Mouse (Mus musculus) neural tube, embryonic 13.5 days (tissue): ENCODE results near the gene Col2a1. TPM values are rescaled to one million over a fixed set of nuclear protein-coding genes. Genes with fewer than 3 reads are reported as not detected.

Source experiments
- ATAC-seq: fragments of 200-750 bp; cut with Nextera tagmentation; 2 replicates; pipeline ENCODE4 v1.8.0; 2017; ENCODE audit warnings: low read depth, mild to moderate bottlenecking, moderate TSS enrichment, moderate library complexity
- H3K27ac ChIP-seq: fragments of 300-500 bp; sonication (generic); replicated peaks from 2 replicates; pipeline ENCODE4 v1.5.1; 2015; ENCODE audit warnings: moderate library complexity, mild to moderate bottlenecking, inconsistent platforms
- H3K27me3 ChIP-seq: fragments of 300-500 bp; sonication (generic); 2 replicates; pipeline ENCODE4 v1.6.1; 2015; ENCODE audit warnings: mild to moderate bottlenecking, inconsistent platforms
- H3K36me3 ChIP-seq: fragments of 300-500 bp; sonication (generic); 2 replicates; pipeline ENCODE4 v1.6.1; 2015; ENCODE audit warnings: mild to moderate bottlenecking, inconsistent platforms
- H3K4me1 ChIP-seq: fragments of 300-500 bp; sonication (generic); replicated peaks from 2 replicates; pipeline ENCODE4 v1.6.1; 2015; ENCODE audit warnings: inconsistent platforms
- H3K4me2 ChIP-seq: fragments of 300-500 bp; sonication (generic); 2 replicates; pipeline ENCODE4 v1.6.1; 2015; ENCODE audit warnings: inconsistent platforms, mild to moderate bottlenecking, moderate library complexity
- H3K4me3 ChIP-seq: fragments of 300-500 bp; sonication (generic); 2 replicates; pipeline ENCODE4 v1.5.1; 2015; ENCODE audit warnings: mild to moderate bottlenecking, inconsistent platforms
- H3K9ac ChIP-seq: fragments of 300-500 bp; sonication (generic); 2 replicates; pipeline ENCODE4 v1.6.1; 2015; ENCODE audit warnings: moderate library complexity, mild to moderate bottlenecking, inconsistent platforms
- H3K9me3 ChIP-seq: fragments of 300-500 bp; sonication (generic); 2 replicates; pipeline ENCODE4 v1.6.1; 2016; ENCODE audit warnings: inconsistent platforms
- WGBS: fragments of 180-500 bp; shearing (Covaris S2); methylation state at CpG from one replicate; pipeline ENCODE4 v1.1.7; 2015; 5-methylcytosine and 5-hydroxymethylcytosine counted together
- polyA plus RNA-seq: library from polyadenylated mRNA; unstranded; fragments of >200 nt; fragmentation: Nextera tagmentation; extraction: Ambion mirVana; gene quantifications from 2 replicates; pipeline ENCODE4 v1.2.1, GENCODE M21; 2015

The Col2a1 gene
- polyA plus RNA-seq, 1 experiment from 2014 or later = 67.1 TPM

- ATAC-seq = no peak
Observed at GRCm38 (mm10) chr15:97952889-97953189, 51.7 kb downstream of the Col2a1 start.

DNA sequence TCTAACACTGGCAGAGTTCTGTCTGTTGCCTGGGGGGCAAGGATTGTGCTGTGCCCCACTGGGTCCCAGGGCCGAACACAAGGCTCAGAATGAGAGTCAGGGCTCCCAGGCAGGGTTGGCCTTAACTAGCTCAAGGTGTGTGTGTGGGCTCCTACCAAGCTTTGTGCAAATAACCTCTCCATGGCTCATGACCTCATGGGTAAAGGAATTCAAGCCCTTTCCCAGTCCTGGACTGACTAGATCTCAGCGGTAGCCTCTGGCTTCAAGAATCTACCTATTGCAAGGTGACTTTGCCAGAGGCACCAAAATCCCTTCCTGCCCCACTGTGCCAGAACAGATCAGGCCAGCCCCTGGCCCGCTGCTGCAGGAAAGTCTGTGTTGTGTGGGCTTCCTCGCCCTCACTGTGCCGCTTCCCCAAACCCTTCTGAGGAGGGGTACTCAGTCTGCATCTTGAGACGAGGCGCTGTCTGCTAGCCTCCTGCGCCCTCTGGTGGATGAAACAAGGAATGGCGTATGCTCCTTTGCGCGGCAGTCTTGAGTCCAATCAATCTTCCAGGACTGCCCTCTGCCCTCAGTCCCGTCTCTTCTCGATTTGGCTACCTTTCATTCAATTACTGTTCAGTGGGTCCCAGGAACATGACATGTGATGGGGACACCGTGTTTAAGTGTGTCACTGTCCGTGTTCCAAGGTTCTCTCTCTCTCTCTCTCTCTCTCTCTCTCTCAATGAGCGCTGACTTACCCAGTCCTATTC lies 52.2 kb downstream of the Col2a1 start:
- WGBS = 16% methylated on average over 16 of the region's 16 CpGs
- no peaks in the 10 kb centered on the region for H3K9me3 ChIP-seq
- peak overlapping the region; percentile 41; the same call in 1 of the 2 replicates for H3K9ac ChIP-seq
- H3K4me2 ChIP-seq = peak overlapping the region; percentile 25
- H3K4me3 ChIP-seq = no peak overlapping the region
- no peaks in the 10 kb centered on the region for H3K36me3 ChIP-seq
- peak; percentile 76; the same call in 1 of the 2 replicates for ATAC-seq
- no peaks in the 10 kb centered on the region for H3K27me3 ChIP-seq
- peaks cover 13% of the 10 kb centered on the region for H3K4me1 ChIP-seq
- no peak overlapping the region for H3K27ac ChIP-seq

More at GRCm38 (mm10) chr15:97952889-97953189, 51.7 kb downstream of the Col2a1 start:
- Histone ChIP-seq H3K36me3 (no peaks in the 10 kb centered on the region), H3K4me3 (no peak overlapping the region), H3K27ac (no peak overlapping the region), H3K9me3 (no peaks in the 10 kb centered on the region), H3K27me3 (no peaks in the 10 kb centered on the region), H3K4me1 (peaks cover 13% of the 10 kb centered on the region), H3K9ac (0 out of 2 replicates have a peak overlapping the region, but pooled peaks have one; percentile 22), H3K4me2 (peak overlapping the region; percentile 25; the same call in 1 of the 2 replicates)
- 69% methylated on average over 4 of the region's 4 CpGs for WGBS

DNA sequence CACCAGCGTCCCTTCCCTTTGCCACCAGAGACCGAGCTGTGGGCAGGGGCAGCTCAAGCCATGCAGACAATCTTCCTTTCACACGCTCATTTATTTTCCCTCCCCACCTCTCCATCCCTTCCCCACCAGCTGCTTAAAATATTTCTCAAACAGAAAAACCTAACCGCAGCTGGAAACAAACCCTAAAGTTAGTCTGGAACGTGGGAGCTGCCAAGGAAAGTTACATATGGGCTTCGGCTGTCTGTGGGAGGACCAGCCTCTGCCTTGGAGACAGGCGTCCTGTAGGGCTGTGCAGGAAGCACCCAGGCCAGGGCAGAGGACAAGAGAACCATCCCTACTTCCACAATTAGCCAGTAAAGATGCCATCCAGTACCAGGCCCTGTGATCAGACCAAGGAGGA lies 54.3 kb downstream of the Col2a1 start:
- H3K36me3 ChIP-seq = no peaks in the 10 kb centered on the region
- H3K4me1 ChIP-seq = peaks cover 12% of the 10 kb centered on the region
- H3K4me2 ChIP-seq = no peak overlapping the region
- H3K9me3 ChIP-seq = no peaks in the 10 kb centered on the region
- WGBS = 79% methylated on average over 7 of the region's 7 CpGs
- no peak overlapping the region for H3K9ac ChIP-seq
- ATAC-seq = no peak
- no peak overlapping the region for H3K27ac ChIP-seq
- no peak overlapping the region for H3K4me3 ChIP-seq
- H3K27me3 ChIP-seq = no peaks in the 10 kb centered on the region

- Histone ChIP-seq H3K9ac (peak overlapping the region; percentile 12; the same call in 1 of the 2 replicates), H3K9me3 (no peaks in the 10 kb centered on the region), H3K27me3 (no peaks in the 10 kb centered on the region), H3K36me3 (no peaks in the 10 kb centered on the region), H3K4me1 (peaks cover 9% of the 10 kb centered on the region; the same call in 1 of the 2 replicates), H3K27ac (no peak overlapping the region), H3K4me3 (no peak overlapping the region), H3K4me2 (no peak overlapping the region)
- WGBS = 78% methylated on average over 3 of the region's 3 CpGs
- no peak for ATAC-seq
Observed at GRCm38 (mm10) chr15:97949706-97950105, 54.8 kb downstream of the Col2a1 start.

DNA sequence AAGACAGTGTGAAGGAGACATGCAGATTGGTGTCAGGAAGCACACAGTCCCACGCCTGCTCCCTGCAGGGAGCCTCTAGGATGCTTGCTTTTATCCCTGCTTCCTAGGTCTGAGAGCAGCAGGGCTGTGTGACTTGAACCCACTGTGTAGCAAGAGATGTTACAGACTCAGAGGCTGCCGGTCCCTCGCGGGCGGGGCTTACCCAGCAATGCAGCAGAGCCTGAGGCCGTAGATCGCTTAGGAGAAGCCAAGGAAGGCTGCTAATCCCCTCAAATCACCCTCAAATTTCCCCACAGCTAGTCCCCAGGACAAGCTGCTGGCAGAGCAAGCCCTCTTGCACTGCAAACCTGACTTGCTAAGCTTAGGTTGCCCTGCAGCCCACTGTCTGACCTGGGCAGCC lies 55.8 kb downstream of the Col2a1 start:
- no peaks in the 10 kb centered on the region for H3K27me3 ChIP-seq
- no peak overlapping the region for H3K4me2 ChIP-seq
- no peak overlapping the region for H3K9ac ChIP-seq
- ATAC-seq = no peak
- no peak overlapping the region for H3K27ac ChIP-seq
- H3K4me1 ChIP-seq = peaks cover 9% of the 10 kb centered on the region; the same call in 1 of the 2 replicates
- no peaks in the 10 kb centered on the region for H3K36me3 ChIP-seq
- WGBS = 57% methylated on average over 7 of the region's 7 CpGs
- H3K9me3 ChIP-seq = no peaks in the 10 kb centered on the region
- H3K4me3 ChIP-seq = no peak overlapping the region

DNA sequence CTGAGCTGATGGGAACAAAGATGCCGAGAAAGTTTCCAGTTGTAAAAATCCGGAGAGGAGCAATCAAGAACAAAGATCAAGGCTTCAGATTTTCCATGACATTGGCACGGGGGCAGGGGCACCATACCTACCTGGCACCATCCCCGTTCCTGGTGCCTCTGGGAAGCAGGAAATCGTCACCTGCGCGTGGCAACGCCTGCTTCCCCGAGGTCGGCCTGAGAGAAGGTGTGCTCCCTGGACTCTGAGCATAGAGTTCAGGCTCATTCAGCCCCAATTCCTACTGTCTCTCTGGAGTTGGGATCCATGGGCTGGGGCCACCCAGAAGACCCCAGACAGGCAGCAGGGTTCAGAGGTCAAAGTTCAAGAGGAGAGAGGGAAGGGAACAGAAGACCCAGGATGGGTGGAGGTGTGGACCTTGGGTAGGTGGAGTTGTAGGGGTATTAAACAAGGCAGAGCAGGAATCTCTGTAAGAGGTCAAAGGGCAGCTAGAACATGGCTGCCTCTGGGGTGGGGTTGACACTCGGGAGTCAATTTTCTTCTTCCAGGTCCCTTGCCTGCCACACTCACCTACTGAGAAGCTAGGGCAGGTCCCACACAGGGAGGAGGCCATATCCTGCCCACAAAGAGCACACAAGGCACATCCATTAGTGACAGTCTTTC lies 58.7 kb downstream of the Col2a1 start:
- no peak for ATAC-seq
- no peak overlapping the region for H3K27ac ChIP-seq
- H3K4me3 ChIP-seq = no peak overlapping the region
- no peak overlapping the region for H3K4me2 ChIP-seq
- no peaks in the 10 kb centered on the region for H3K4me1 ChIP-seq
- 89% methylated on average over 10 of the region's 11 CpGs for WGBS
- H3K27me3 ChIP-seq = no peaks in the 10 kb centered on the region
- H3K9ac ChIP-seq = no peak overlapping the region
- no peaks in the 10 kb centered on the region for H3K36me3 ChIP-seq
- H3K9me3 ChIP-seq = no peaks in the 10 kb centered on the region

GRCm38 (mm10) chr15:97944919-97945574 lies 59.4 kb downstream of the Col2a1 start:
- no peaks in the 10 kb centered on the region for H3K9me3 ChIP-seq

DNA sequence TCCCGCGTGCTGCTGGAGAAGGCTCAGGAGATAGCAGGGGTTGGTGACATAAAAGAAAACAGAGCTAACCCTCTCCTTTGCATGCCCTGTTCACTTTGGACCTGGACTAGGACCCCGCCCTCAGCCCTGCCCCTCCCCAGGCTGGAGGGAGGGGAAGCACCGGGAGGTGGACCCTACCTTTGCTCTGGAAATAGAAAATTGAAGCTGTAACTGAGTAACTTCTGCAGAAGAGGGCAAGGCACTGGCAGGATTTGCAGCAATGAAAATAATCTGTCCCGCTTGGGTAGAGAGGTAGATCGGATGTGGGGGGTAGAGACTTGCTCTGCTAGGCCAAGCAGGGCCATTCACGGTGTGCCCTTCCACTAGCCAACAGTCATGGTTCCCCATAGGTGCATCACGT lies 61.1 kb downstream of the Col2a1 start:
- Histone ChIP-seq H3K9me3 (no peaks in the 10 kb centered on the region), H3K9ac (no peak overlapping the region), H3K27ac (no peak overlapping the region), H3K4me3 (no peak overlapping the region), H3K27me3 (no peaks in the 10 kb centered on the region), H3K36me3 (no peaks in the 10 kb centered on the region), H3K4me1 (no peaks in the 10 kb centered on the region), H3K4me2 (no peak overlapping the region)
- 88% methylated on average over 8 of the region's 8 CpGs for WGBS
- no peak for ATAC-seq

More at GRCm38 (mm10) chr15:97944919-97945574, 59.4 kb downstream of the Col2a1 start:
- no peak for ATAC-seq
- H3K9ac ChIP-seq = no peak overlapping the region
- no peaks in the 10 kb centered on the region for H3K36me3 ChIP-seq
- H3K4me3 ChIP-seq = no peak overlapping the region
- 72% methylated on average over 11 of the region's 11 CpGs for WGBS
- H3K4me1 ChIP-seq = no peaks in the 10 kb centered on the region
- no peaks in the 10 kb centered on the region for H3K27me3 ChIP-seq
- H3K27ac ChIP-seq = no peak overlapping the region
- no peak overlapping the region for H3K4me2 ChIP-seq

- H3K9ac ChIP-seq = no peak overlapping the region
- no peak overlapping the region for H3K27ac ChIP-seq
- H3K36me3 ChIP-seq = no peaks in the 10 kb centered on the region
- H3K4me3 ChIP-seq = no peak overlapping the region
- H3K27me3 ChIP-seq = no peaks in the 10 kb centered on the region
- ATAC-seq = no peak
- WGBS = 85% methylated on average over 8 of the region's 8 CpGs
- no peaks in the 10 kb centered on the region for H3K4me1 ChIP-seq
- no peak overlapping the region for H3K4me2 ChIP-seq
- no peaks in the 10 kb centered on the region for H3K9me3 ChIP-seq
Observed at GRCm38 (mm10) chr15:97942538-97942937, 62.0 kb downstream of the Col2a1 start.

- Histone ChIP-seq H3K4me2 (no peak overlapping the region), H3K9me3 (no peaks in the 10 kb centered on the region), H3K4me3 (no peak overlapping the region), H3K9ac (no peak overlapping the region), H3K36me3 (no peaks in the 10 kb centered on the region), H3K27ac (no peak overlapping the region), H3K27me3 (no peaks in the 10 kb centered on the region), H3K4me1 (no peaks in the 10 kb centered on the region)
- ATAC-seq = no peak
- 91% methylated on average over 2 of the region's 2 CpGs for WGBS
Observed at GRCm38 (mm10) chr15:97941306-97941705, 63.2 kb downstream of the Col2a1 start.

- Histone ChIP-seq H3K36me3 (no peaks in the 10 kb centered on the region), H3K4me1 (no peaks in the 10 kb centered on the region), H3K9me3 (no peaks in the 10 kb centered on the region), H3K4me3 (no peak overlapping the region), H3K9ac (no peak overlapping the region), H3K27me3 (no peaks in the 10 kb centered on the region), H3K27ac (no peak overlapping the region), H3K4me2 (no peak overlapping the region)
- ATAC-seq = no peak
- 93% methylated on average over 2 of the region's 2 CpGs for WGBS
Observed at GRCm38 (mm10) chr15:97940088-97940487, 64.4 kb downstream of the Col2a1 start.

- no peaks in the 10 kb centered on the region for H3K4me1 ChIP-seq
- no peak overlapping the region for H3K4me3 ChIP-seq
- H3K27me3 ChIP-seq = no peaks in the 10 kb centered on the region
- H3K27ac ChIP-seq = no peak overlapping the region
- no peak overlapping the region for H3K9ac ChIP-seq
- H3K4me2 ChIP-seq = no peak overlapping the region
- H3K9me3 ChIP-seq = no peaks in the 10 kb centered on the region
- 63% methylated on average over 6 of the region's 6 CpGs for WGBS
- ATAC-seq = no peak
- H3K36me3 ChIP-seq = no peaks in the 10 kb centered on the region
Observed at GRCm38 (mm10) chr15:97938580-97938979, 65.9 kb downstream of the Col2a1 start.
